Mouse (Mus musculus) ES-E14 (cell line): Measurements from ENCODE around the gene Stat6.

Experiments
- CHD2 ChIP-seq: IDR thresholded peaks from 2 replicates; pipeline ENCODE4 v1.6.1; 2014; ENCODE audit warnings: mild to moderate bottlenecking, low read depth, low read length, inconsistent platforms
- HCFC1 ChIP-seq: IDR thresholded peaks from 2 replicates; pipeline ENCODE4 v1.6.1; 2012; ENCODE audit warnings: low read length, inconsistent platforms, borderline replicate concordance; ENCODE audit not compliant: insufficient read depth
- MAFK ChIP-seq: IDR thresholded peaks from 2 replicates; pipeline ENCODE4 v1.6.1; 2014; ENCODE audit warnings: mild to moderate bottlenecking, low read depth, low read length, inconsistent platforms; ENCODE audit not compliant: insufficient read depth
- ZNF384 ChIP-seq: IDR thresholded peaks from 2 replicates; pipeline ENCODE4 v1.6.1; 2012; ENCODE audit warnings: low read depth, low read length, inconsistent platforms

- no peak for TF ChIP-seq HCFC1
- TF ChIP-seq ZNF384, result no peak
- no peak; the same call in 1 of the 2 replicates for TF ChIP-seq CHD2
- no peak for TF ChIP-seq MAFK
These were observed 24.7 kb downstream of the Stat6 start for GRCm38 (mm10) chr10:127667269-127668092.
